Mouse (Mus musculus) kidney, adult 11 months (tissue): ENCODE results near the gene Baz2a.
"Not testable (repeated sequence)": the region's sequence is repeated elsewhere in the genome, so short reads cannot be mapped to it uniquely, and the experiment has no call there.

Experiments used
- DNase-seq: peaks from one replicate; pipeline ENCODE4 v3.0.0; 2022

Baz2a gene

DNA sequence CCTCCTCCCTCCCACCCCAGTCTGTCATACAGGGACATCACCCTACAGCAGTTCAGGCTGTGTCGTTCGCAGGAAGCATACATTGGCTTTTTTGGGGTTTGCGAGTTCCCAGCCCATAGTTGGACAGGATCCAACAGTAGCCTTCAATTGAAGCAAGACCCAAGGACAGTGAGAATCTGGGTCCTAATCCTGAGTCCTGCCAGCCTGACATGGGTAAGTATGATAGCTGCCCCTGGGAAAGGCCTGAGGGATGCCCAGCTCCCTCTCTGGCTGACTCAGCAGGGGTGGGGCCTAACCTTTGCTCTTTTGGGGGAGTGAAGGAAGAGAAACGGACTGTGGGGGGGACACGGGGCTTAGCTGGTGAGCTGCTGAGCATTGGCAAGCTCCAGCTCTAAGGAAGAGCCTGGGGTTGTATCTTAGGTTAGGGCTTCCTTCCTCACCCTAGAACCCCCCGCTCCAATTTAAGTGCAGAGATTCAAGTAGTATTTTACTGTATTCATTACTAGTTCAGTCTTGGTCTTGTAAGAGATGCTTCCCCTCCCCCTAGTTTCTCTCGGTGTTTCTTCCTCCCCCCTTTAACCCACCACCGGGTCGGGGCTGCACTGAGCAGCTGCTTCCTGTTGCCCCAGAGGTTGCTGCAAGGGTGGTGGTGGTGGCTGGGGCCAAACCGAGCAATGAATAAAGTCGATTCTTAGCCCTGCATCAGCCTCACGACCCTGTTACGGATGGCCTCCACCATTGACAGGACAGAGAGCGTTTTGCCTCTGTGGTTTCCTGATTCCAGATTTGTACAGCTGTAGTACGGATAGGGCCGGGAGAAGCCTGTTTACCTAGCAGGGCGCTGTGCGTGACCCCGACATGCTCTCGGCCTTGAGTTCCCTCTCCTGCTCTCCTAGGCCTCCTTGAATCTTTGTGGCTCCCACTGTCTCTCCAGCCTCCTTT lies at the start of gene Baz2a:
Gene Baz2a (plus strand): TSS at position 14 of the 942 bp plus-strand sequence.
- peak; percentile 82 for DNase-seq

DNA sequence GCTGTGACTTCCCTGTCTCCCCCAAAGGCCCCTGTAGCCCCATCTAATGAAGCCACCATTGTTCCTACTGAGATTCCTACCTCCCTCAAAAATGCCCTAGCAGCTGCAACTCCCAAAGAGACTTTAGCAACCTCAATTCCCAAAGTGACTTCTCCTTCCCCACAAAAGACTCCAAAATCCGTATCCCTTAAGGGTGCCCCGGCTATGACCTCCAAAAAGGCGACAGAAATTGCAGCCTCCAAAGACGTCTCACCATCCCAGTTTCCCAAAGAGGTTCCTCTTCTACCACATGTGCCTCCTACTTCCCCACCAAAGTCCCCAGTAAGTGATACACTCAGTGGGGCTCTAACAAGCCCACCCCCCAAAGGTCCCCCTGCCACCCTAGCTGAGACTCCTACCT lies 49.7 kb upstream of the Baz2a start:
- DNase-seq, result no peak

DNA sequence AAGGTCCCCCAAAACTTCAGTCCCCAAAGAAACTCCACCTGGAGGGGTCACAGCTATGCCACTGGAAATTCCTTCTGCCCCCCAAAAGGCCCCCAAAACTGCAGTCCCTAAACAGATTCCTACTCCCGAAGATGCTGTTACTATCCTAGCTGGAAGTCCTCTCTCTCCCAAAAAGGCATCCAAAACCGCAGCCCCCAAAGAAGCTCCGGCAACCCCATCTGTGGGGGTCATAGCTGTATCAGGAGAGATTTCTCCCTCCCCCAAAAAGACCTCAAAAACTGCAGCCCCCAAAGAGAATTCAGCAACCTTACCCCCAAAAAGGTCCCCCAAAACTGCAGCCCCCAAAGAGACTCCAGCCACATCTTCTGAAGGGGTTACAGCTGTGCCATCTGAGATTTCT lies 48.9 kb upstream of the Baz2a start:
- no peak for DNase-seq

DNA sequence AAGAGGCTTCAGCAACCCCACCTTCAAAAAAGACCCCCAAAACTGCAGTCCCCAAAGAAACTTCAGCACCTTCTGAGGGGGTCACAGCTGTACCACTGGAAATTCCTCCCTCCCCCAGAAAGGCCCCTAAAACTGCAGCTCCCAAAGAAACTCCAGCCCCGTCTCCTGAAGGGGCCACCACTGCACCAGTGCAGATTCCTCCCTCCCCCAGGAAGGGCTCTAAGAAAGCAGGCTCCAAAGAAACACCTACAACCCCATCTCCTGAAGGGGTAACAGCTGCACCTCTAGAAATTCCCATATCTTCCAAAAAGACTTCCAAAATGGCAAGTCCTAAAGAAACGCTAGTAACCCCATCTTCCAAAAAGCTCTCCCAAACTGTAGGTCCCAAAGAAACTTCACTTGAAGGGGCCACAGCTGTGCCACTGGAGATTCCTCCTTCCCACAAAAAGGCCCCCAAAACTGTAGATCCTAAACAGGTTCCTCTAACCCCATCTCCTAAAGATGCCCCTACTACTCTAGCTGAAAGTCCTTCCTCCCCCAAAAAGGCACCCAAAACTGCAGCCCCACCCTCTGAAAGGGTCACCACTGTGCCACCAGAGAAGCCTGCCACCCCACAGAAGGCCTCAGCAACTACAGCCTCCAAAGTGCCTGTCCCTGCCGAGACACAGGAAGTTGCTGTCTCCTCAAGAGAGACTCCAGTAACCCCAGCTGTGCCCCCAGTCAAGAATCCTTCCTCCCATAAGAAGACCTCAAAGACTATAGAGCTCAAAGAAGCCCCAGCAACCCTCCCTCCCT lies 48.1 kb upstream of the Baz2a start:
- DNase-seq, result no peak

DNA sequence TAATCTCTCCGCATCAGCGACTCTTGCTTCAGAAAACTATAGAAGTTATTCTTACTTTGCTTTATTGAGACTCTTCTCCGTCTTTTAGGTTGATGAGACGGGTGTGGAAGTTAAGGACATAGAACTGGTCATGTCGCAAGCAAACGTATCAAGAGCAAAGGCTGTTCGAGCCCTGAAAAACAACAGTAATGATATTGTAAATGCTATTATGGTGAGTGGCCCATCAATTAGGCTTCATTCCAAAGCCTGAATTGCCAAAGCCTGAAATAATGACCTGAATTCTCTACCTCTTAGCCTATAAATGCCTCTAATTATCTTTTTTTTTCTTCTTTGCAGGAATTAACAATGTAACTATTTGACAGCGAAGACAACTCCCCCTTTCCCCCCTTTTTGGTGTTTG lies 43.2 kb upstream of the Baz2a start:
- no peak for DNase-seq

DNA sequence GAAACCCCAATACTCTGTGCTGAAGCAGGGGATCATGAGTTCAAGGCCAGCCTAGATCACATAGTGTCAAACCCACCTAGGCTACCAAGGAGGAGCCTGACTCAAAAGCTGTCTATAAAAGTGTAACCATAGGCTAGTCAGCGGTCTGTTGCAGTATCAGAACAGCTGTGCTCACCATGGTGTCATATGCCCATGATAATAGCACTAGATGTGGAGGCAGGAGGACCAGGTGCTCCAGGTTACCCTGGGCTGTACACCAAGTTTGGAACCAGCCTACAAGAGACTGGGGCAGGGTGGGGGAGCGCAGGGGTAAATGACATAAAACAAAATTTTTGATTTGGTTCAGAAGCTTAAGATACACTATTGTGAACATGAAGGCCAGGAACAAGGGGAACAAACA lies 41.6 kb upstream of the Baz2a start:
- DNase-seq, result no peak

DNA sequence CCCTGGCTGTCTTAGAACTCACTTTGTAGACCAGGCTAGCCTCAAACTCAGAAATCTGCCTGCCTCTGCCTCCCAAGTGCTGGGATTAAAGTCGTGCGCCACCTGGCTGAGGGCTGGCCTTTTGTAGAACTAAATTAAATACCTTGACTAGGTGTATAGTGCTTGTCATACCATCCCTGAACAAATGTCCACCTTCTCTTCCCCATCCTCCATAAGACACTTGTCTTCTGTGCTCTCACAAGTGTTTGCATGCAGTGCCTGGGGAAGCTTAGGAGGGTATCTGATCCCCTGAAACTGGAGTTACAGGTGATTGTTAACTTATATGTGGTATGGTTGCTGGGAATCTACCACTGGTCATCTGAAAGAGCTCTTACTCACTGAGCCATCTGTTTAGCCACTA lies 41.0 kb upstream of the Baz2a start:
- no peak for DNase-seq

DNA sequence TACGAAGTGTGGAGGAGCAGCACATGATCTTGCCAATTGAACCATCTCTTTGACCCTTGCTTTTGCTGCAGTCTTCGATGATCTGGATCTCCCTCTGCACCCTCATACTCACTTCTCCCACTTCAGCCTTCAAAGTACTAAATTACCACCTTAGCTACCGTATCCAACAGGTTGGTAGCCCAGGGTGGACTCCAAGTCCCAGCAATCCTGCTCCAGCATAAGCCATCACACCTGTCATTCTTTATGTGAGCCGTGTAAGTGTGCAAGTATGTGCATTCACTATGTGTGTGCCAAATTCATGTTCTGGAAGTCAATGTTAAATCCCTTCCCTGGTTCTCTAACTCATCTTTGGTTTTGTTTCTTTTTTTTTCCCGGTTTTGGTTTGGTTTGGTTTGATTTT lies 39.8 kb upstream of the Baz2a start:
- DNase-seq, result no peak

DNA sequence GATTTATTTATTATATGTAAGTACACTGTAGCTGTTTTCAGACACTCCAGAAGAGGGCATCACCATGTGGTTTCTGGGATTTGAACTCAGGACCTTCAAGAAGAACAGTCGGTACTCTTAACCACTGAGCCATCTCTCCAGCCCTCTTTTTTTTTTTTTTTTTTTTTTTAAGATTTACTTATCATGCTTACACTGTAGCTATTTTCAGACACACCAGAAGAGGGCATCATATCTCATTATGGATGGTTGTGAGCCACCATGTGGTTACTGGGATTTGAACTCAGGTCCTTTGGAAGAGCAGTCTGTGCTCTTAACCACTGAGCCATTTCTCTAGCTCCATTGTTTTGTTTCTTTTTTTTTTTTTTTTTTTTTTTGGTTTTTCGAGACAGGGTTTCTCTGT lies 39.2 kb upstream of the Baz2a start:
- not testable (repeated sequence) for DNase-seq

DNA sequence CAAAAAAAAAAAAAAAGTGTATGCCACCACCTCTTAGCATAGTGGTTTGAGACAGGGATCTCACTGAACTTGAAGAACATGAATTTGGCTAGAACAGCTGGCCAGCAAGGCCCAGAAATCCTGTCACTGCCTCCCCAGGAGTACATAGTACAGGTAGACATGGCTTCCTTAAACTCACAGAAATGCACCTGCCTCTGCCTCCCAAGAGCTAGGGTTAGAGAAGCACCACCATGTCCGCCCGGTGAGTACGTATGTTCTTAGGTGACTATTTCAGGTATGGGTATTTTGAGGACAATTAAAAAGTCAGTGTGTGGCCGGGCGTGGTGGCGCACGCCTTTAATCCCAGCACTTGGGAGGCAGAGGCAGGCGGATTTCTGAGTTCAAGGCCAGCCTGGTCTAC lies 38.4 kb upstream of the Baz2a start:
- no peak for DNase-seq

DNA sequence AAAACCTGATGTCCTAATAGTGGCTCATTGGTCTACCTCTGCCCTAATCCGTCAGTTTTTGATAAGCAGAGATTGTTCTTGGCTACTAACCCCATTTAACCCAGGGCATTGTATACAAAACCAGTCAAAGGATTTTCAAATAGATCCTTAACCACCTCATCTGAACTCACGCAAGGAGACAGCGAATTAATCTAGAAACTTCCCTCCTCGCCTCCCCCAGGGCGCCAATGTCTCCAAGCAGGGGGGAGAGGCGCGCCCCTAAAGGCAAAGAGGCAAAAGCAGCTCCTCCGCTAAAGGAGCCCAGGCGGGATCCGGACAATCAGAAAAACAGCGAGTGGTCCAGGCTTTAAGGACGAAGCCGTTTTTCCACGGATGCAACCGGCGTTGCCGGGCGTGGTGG lies 33.2 kb upstream of the Baz2a start:
- no peak for DNase-seq

DNA sequence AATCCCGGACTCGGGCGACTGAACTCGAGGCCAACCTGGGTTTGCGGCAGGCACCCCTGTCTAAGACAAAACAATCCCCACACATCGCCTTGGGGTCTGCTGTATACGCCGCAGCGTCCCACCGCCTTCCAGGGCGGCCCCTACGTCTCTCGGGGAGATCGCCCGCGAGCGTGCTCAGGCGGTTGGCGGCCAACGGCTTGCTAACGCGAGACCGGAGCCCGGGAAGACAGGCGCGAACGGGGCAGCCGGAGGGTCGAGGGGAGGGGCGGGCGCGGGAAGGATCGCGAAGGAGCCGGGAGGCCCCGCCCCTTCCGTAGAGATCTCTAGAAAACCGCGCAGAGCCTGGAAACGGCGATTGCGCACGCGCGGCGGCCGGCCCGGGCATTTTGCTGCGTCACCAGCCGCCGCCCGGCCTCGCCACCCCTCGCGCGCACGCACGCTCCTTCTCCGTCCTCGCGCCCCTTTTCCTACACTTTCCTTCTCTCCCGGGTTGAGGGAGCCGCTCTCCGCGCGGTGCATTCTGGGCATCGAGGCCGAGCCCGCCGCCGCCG lies 32.7 kb upstream of the Baz2a start, which contains the start of gene Ptges3:
Gene Ptges3 (plus strand): TSS at position 354 of the 551 bp plus-strand sequence.
- peak; percentile 96 for DNase-seq

DNA sequence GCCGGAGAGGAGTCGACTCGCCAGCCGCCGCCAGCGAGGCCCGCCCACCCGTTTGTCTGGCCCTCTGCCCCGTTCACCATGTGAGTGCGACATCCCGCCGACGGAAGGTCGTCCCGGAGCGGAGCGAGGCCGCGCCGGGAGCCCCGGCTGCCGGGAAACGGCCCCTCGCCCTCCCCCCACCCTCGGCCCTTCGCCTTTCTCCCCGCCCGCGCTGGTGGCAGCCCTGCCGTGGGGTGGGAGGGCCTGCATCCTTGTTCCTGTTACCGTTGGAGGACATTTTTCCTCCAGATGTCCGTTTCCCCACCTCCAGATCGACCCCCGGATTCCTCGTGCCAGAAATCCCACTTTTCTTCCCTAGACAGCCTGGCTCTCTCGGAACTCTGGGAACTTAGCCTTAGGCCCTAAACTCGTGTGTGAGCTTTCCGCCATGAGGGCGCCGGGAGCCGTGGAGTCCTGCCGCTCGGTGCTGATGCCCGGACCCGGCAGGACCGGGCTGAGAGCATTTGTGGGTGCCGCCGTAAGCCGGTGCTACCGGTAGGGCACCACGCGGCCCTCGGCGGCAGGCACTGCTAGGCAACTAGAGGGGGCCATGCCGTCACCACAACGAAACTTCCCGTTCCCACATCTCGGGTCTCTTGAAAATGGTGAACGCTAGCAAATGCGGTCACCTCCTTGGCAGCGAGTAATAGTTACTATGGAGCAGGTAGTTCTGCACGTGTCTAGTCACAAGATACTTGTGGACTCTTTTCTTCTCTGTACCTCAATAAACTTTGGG lies 32.0 kb upstream of the Baz2a start:
- DNase-seq, result peak; percentile 50

DNA sequence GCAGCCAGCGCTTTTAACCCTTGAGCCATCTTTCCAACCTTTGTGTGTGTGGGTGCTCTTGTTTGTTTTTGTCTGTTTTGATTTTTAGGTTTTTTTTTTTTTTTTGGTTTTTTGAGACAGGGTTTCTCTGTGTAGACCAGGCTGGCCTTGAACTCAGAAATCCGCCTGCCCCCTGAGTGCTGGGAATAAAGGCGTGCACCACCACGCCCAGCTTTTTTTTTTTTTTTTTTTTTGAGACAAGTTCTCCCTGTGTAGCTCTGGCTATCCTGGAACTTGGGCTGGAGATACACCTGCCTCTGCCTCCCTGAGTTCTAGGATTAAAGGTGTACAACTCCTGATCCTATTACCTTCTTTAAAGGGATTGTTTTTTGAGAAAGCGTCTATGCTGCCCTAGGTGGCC lies 30.3 kb upstream of the Baz2a start:
- DNase-seq, result no peak

DNA sequence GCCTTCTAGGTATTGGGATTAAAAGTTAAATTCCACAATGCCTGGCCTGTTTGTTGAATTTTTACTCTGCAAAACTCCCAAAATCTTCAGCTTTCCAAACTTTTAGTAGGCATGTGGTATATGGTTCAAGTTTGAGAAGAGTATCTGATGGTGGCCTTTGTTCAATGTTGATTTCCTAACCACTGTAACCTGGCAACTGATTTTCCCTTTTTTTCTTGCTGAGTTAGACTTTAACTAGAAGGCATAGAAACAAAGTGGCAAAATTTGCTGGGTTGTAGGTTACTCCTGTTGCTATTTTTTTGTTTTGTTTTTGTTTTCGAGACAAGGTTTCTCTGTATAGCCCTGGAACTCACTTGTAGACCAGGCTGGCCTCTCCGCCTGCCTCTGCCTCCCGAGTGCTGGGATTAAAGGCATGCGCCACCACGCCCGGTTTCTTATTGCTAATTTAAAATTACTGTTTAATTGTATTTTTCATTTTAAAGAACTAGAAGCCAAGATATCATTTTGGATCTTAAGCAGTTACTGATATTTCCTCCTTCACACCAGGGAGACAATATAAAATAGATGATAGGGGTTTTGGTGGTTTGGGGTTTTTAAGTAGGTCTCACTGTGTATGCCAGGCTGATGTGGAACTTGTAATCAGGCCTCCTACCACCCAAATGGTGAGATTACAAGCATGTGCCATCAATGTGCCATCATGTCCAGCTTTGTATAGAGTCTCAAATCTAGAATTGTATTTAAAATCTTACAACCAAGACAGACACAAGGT lies 29.0 kb upstream of the Baz2a start:
- no peak for DNase-seq

DNA sequence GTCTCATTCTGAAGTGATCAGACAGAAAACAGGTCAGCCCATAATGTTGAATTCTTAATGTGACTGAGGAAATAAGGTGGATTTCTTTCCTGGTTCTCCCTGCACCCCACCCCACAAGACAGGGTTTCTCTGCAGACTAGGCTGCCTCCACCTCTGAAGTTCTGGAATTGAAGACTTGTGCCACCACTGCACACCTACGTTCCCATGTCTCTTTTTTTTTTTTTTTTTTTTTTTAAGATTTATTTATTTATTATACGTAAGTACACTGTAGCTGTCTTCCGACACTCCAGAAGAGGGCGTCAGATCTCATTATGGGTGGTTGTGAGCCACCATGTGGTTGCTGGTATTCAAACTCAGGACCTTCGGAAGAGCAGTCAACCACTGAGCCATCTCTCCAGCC lies 25.3 kb upstream of the Baz2a start:
- DNase-seq, result no peak

DNA sequence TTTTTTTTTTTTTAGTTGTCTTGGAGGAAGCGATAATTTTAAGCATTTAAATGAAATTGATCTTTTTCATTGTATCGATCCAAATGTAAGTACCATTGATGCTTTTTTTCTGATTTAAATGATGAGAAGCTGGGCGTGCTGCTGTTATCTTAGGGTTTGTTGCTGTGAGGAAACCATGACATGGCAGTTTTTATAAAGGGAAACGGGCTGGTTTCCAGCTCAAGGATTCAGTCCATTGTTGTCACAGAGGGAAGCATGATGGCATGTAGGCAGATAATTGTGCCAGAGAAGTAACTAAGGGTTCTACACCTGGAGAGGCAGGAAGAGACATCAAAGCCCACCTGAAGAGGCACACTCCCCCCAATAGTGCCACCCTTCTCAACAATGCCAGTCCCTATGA lies 22.2 kb upstream of the Baz2a start:
- no peak for DNase-seq

DNA sequence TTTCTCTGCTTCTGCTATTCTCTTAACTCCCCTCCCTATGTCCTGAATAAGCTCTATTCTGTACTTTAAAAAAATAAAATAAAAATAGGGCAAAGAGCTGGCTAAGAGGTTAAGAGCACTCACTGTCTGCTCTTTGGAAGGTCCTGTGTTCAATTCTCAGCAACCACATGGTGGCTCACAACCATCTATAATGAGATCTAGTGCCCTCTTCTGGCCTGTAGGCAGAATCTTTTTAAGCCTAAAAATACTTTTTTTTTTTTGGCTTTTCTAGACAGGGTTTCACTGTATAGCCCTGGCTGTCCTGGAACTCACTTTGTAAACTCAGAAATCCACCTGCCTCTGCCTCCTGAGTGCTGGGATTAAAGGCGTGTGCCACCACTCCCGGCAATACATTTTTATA lies 20.9 kb upstream of the Baz2a start:
- DNase-seq, result not testable (repeated sequence)

DNA sequence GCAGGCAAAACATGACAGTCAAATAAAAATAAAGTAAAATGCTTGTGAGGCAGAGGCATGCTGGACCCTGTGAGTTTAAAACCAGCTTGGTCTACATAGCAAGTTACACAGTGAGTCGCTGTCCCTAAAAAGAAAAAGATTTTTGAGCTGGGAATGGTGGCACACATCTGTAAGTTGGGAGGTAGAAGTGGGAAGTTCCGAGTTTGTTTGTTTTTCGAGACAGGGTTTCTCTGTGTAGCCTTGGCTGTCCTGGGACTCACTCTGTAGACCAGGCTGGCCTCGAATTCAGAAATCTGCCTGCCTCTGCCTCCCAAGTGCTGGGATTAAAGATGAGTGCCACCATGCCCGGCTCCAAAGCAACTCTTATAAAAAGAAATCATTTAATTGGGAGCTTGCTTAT lies 13.1 kb upstream of the Baz2a start:
- DNase-seq, result not testable (repeated sequence)

DNA sequence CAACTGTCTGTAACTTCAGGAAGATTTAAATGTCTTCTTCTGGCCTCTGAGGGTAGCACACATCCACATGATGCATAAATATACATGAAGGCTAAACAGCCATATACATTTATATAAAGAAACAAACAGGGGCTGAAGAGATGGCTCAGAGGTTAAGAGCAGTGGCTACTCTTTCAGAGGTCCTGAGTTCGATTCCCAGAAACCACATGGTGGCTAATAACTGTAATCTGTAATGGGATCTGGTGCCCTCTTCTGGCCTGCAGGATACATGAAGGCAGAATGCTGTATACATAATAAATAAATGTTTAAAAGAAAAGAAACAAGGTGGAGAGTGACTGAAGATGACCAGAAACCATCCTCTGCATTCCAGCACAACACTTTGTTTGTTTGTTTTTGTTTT lies 10.9 kb upstream of the Baz2a start:
- no peak for DNase-seq

DNA sequence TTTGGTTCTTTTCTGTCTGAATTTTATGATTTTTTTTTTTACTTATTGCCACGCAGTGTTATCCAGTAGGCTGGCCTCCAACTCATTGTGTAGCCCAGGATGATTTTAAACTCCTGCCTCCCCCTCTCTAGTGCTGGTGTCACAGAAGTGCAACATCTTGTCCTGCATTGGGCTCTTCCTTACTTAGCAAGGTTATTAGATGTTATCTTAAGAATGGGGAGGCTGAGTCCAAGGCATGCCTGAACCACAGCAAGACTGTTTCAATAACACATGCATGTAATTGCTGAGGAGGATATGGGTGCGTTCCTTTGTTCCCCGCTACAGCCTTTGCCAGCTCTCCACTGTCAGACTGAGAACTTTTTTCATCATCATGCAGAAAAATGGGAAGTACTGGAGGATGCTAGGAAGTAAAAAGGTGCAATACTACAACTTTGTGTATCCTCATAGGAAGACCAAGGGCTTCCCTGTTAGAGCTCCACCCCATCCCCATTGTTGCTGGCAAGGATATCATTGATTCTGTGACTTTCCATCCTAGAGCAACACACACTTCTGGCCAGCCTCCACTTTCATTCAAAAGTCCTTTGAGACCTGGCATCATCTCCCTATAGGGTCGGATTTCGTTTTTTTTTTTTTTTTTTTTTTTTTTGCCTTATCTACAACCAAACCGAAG lies 9.4 kb upstream of the Baz2a start:
- DNase-seq, result no peak

DNA sequence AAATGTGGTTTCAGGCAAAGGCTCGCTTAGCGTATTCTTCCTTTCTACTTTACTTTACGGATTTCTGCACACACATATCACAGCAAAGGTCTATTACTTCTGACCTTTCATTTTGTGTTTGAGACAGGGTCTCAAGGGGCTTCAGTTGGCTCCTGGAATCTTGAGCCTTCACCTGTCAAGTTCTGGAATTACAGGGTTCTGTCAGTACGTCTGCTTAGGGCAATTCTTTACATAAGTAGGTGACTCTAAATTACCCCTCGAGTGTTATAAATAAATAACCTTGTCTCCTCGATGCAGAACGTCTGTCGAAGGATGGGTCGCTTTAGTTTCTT lies 8.9 kb upstream of the Baz2a start:
- no peak for DNase-seq
